Mouse (Mus musculus) adrenal gland, postnatal 36 days (tissue): Measurements from ENCODE around the gene Mapk8ip2. TPM values are rescaled to one million over a fixed set of nuclear protein-coding genes. Genes with fewer than 3 reads are reported as not detected.

Experiments used
- DNase-seq, 2 experiments: peaks; one replicate each; pipeline ENCODE4 v3.0.0; 2021; ENCODE audit warnings: mixed read lengths in 1 of 2
- total RNA-seq, 2 experiments: library from RNA; stranded (reverse); gene quantifications; 2 replicates each; pipeline ENCODE4 v1.2.3; 2021

Gene Mapk8ip2
- total RNA-seq, 2 experiments from 2014 or later: 6.6 to 8.5 TPM

DNA sequence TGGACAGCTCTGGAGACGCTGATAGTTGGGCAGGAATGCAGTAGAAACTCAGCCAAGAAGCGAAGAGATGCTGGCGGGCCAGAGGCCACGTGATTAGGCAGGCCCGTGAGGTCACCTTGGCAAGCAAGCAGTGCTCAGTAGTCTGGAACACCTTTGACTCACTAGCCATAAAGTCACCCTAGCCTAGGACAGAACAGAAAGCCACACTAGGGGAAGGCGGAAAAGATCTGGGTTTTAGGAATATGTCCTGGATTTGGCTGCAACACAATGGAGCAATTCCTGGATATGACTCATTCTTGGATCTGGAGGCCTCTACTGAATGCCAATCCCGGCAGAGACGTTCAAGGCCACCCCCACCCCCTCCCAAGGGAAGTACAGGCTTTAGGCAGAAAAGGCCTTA lies 26.9 kb downstream of the Mapk8ip2 start:
- DNase-seq: peak; percentile 73 to 78

DNA sequence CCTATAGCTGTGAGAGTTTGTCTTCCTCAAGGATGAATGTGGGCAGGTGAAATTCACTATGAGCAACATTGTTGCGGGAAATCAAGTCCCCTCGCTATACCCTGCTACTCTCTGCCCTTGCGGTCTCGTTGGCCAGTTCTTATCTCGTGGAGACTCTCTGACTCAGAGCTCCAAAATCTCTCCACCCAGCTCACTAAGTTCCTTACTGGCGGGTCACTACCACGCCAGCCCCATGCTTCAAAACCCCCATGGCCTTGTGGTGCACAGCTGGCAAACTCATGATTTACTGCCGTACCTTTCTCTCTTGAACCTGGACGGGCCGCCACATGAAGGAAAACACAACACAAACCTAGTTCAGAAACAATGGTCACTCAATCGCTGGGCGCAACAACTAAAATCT lies 34.5 kb downstream of the Mapk8ip2 start:
- no peak for DNase-seq

DNA sequence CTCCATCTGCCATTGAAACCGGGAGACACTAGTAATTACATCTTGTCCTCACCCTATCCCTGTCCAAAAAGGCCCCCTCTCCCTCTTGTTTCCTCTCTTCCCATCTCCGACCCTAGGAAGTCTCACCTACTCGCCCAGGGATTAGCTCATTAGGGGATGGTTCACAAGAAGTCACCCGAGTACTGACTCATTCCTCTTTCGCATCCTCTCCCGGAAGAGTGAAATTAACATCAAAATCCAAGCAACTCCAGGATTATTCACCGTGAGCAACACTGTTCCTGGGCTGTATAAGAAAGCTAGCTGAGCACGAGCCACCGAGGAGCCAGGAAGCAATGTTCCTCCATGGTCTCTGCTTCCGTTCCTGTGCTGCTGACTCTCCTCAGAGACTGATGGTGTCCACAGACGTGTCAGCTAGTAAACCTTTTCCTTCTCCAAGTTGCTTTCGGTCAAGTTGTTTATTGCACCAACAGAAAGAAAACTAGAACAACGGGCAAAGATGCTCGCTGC lies 35.0 kb downstream of the Mapk8ip2 start:
- no peak for DNase-seq

DNA sequence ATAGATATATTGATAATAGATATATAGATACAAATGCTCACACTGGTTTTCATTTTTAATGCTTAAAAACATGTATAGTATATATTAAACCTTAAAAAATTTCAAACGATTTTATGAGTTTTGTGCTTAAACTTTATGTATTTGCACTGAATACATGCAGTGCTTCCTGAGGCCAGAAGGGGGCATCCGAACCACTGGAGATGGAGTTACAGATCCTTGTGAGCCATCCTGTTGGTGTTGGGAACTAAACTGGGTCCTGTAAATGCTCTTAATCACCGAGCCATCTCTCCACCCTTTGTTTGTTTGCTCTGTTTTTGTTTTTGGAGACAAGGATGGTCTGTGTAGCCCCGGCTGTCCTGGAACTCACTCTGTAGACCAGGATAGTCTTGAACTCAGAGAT lies 41.3 kb downstream of the Mapk8ip2 start:
- DNase-seq: no peak

DNA sequence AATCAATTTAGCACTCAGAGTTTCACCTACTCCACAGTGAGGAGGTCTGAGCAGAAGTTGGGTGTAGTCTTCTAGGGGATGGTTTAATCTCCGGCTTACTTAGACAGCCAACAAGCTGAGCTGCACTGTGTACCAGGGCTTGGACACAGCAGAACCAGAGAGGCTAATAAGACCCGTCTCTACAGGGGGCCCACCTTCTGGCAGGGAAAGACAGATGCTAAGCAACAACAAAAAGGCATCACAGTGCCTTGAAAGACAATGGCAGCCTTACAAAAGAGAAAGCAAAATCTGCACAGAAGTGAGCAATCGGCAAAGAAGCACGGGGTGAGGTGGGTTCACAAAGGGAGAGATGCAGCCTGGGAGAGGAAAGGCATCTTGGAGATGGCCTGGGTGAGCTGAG lies 42.4 kb downstream of the Mapk8ip2 start:
- no peak for DNase-seq

DNA sequence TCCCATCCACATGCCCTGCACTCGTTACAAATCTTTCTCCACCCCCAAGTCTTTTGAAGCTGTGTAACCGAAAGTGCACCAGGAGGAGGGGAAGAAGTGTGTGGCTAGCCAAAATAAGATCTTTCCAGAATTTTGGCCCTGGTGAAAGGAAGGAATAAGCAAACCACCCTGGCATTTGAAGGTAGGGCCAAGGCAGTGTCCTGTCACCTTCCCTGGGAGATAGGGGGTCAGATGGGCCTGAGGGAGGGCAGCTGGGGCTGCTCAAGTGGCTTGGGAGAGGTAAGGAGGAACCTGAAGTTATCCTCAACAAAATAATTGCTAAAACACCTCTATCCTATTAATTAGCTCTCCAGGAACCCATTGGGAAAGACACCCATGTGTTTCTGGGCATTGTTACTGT lies 43.1 kb downstream of the Mapk8ip2 start:
- no peak for DNase-seq

DNA sequence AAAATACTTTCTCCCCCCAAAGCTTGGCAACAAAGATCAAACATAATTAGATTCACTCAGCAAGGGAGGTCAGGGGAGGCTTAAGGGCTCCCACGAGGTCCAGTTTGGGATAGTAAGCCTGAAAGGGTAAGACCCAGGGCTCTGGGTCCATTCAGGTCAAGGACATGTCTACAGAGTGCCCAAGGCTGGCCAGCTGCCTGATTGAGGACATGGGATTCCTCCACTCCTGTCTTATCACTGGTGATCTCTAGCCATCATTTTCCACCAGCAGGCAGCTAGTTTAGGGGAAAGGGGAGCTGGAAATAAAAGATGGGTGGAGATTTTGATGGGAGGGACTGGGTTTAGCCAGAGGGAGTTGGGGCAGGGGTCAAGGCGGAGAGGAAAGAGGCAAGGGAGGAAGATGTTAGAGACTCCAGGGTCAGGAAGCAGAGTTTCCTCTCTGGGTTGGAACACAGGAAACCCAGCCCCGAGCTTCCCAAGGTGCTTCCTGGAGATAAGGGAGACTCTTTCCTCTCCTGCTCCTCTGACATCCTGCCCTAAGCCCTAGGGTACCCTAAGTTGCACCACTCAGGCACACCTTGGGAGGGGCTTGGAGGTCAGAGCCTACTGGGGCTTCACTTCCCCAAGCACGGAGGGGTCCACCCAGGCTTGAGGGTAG lies 43.8 kb downstream of the Mapk8ip2 start:
- peak; percentile 54 to 63 for DNase-seq

DNA sequence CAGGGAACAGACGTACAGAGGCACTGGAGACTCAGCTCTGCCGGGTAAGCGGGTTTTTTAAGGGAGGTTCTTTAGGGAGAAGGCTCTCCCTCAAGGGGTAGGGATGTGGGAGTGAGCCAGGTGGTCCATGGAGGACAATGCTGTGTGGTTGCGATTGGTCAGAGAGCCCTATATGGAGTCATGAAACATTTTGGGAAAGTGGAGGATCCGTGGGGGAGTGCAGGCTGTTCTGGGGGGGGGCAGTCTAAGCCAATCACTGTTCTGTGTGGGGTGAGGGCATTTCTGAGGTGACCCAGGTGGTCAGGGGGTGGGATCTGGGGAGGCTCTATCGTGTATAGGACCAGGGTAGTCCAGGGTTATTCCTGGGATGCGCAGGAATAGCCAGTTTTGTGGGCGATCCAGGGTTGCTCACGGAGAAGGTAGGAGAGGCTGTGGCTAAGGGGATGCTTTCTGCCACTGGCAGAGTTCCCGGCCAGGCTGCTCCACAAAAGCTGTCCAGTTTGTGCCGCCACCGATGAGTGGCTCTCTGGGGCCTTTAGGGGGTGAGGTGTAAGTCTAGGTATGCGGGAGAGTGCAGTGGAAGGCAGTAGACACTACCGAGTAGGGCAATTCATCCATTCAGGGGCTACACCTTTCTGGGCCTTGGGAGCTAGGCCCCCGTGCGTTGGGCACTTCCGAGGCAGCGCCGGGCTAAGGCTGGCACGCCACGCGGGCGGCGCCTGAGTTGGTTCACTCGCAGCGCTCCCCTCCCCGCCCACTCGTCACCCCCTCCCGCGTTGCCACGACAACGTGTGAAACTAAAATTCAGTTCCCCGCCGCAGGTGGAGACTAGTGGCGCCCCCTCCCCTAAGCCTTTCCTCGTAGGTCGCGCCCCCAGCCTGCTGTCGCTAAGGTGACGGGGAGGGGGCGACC lies 44.6 kb downstream of the Mapk8ip2 start:
- peak; percentile 59 to 69 for DNase-seq

DNA sequence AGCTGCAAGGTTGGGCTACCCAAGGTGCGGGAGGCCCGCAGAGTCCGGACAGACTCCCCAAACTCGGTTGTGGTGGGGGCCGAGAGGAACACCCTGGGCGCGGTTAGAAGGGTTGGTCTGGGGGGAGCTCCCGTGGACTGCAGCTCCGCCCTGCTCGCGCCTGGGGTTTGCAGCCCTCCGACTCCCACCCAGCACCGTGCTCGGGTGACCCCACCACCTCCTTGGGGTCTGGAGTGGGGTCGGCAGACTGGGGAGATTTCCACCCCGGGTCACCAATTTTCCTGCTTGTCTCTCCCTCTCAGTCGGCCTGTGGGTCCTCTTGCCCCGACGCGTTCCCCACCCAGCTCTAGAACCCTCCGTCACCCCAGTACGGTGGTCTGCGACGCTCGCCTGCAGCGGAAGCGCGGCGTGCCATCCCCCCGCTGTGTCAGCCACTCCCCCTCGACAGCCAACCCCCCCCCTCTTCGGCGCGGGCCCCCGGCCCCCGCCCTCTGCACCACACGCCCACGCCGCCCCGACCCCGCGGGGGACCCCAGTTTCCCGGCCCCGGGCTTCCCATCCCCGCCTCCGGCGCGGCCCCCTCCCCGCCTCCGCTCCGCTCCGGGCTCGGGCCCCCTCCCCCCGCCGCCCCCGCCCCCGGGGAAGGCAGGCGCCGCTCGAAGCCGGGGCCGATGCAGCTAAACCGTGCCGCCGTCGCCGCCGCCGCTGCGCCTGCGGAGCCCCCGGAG lies 45.4 kb downstream of the Mapk8ip2 start, which contains the start of gene Shank3:
Shank3 (plus strand) TSS at position 663 of the 728 bp plus-strand sequence.
- peak; percentile 20 to 52 for DNase-seq

DNA sequence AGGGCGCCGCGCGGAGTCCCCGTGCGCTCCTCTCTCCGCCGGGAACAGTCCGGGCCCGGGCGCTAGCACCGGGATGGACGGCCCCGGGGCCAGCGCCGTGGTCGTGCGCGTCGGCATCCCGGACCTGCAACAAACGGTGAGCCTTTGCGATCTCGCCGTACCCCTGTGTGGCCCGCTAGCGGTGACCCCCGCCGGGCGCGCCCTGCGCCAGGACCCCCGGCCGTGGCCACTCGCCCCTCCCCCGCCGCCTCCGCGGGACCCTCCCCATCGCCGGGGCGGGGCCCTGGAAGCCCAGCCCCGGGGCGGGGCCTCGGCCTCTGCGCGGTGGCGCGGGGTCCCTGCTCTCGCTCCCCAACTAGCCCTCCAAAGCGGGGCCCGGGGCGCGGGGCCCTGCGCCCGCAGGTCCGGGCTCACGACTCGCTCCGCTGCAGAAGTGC lies 46.1 kb downstream of the Mapk8ip2 start:
- DNase-seq: peak; percentile 56 to 75

DNA sequence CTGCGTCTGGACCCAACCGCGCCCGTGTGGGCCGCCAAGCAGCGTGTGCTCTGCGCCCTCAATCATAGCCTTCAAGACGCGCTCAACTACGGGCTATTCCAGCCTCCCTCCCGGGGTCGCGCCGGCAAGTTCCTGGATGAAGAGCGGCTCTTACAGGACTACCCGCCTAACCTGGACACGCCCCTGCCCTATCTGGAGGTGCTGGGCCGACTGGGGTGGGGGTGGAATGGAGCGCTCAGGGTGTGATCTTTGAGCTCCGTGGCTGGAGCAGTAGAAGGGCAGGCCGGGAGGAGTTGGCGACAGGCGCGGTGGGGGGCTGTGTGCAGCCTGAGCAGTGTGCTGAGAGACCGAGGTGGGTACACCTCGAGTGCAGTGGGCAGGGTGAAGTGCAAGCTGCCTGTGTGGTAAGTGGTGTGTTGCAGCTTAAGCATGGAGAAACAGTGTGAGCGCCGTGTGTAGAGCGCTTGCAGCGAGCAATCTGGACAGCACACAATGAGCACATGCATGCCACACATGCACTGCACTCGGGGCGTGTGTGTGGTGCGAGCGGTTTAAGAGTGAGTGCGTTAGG lies 46.6 kb downstream of the Mapk8ip2 start:
- no peak for DNase-seq

DNA sequence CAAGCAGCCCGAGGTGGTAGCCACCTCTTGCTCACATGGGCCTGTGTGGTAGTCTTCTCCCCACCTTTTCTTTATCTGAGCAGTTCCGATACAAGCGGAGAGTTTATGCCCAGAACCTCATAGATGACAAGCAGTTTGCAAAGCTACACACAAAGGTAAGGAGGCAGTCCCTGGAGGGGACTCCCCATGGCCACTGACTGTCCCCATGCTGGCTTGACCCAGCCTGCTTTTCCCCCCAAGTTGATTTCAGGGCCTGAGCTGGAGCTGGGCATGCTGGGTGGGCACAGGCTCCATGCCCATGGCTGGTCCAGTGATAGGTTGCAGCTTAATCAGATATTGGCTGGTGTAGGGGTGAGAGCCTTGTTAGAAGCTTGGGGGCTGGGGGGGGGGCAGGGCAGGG lies 47.6 kb downstream of the Mapk8ip2 start:
- DNase-seq: no peak

DNA sequence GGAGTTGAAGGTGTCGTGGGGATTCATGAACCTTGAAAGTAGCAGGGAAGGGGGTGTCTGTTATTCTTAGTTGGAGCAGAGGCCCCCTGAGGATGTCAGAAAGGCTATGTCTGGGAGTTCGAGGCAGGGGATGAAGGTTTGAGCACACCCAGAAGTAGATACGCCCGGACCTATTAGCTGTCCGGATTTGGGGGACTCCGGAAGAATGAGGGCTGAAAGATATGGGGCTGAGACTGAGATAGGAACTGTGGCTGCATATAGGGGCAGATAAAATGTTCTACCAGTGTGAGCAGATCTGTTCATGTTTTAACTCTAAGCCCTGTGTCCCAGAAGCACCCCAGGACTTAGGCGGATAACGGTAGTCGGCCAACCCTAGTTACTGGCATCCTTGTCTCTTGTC lies 51.1 kb downstream of the Mapk8ip2 start:
- no peak for DNase-seq

DNA sequence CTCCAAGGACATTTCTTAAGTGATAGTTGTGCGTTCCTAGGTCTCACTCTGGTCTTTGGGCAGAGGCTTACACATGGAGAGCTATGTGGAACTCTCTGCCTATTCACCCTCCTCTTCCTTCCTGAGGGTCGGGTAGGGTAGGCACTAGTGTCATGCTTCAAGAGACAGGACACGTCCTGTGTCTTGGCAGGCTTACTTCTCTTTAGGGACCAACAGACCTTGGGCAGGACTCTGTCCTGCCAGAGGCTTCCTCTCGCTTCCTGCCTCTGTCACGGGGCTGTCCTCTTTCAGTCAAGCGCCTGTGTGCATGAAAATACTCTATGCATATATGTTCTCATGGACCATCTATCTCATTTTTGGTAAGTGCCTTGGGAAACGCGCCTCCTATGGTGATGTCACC lies 54.0 kb downstream of the Mapk8ip2 start:
- no peak for DNase-seq

DNA sequence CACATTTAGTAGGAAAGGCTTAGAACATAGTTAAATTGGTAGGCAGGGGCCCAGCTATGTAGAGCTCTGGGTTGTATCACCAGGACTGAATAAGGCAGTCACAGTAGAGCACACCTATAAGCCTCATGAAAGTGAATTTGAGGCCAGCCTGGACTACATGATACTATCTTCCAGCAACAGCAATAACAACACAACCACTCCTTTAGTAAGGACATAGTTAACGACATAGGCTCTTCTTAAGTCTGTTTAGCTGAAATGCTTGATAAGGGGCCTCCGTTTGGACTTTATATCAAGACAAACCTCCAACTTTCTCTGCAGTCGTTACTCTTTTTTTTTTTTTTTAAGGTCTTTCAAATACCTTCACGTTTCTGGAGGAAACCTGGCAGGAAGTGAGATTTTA lies 59.0 kb downstream of the Mapk8ip2 start:
- no peak for DNase-seq

Other genes starting within 250 kb of the Mapk8ip2 start
- 10 to 100 TPM; 39.6 to 49.0 TPM for gene Ppp6r2, start 242.4 kb upstream of the Mapk8ip2 start, total RNA-seq
- gene Sbf1, start 138.6 kb upstream of the Mapk8ip2 start, total RNA-seq: 10 to 100 TPM; 76.7 to 88.9 TPM
- not detected for gene Adm2, start 131.2 kb upstream of the Mapk8ip2 start, total RNA-seq
- gene Miox, start 119.5 kb upstream of the Mapk8ip2 start, total RNA-seq: not detected
- gene Lmf2, start 98.3 kb upstream of the Mapk8ip2 start, total RNA-seq: 10 to 100 TPM; 36.8 to 38.2 TPM
- 10 to 100 TPM; 83.1 to 87.5 TPM for gene Ncaph2, start 98.2 kb upstream of the Mapk8ip2 start, total RNA-seq
- gene Sco2, start 80.1 kb upstream of the Mapk8ip2 start, total RNA-seq: 10 to 100 TPM; 29.7 to 32.4 TPM
- under 1 TPM; 0.33 to 0.56 TPM for gene Tymp, start 76.9 kb upstream of the Mapk8ip2 start, total RNA-seq
- not detected for gene Odf3b, start 74.6 kb upstream of the Mapk8ip2 start, total RNA-seq
- gene Klhdc7b, start 69.0 kb upstream of the Mapk8ip2 start, total RNA-seq: not detected
- gene Syce3, start 43.4 kb upstream of the Mapk8ip2 start, total RNA-seq: not detected
- 100 to 1,000 TPM in 1 of 2 experiments, 10 to 100 TPM in 1; 84.6 to 143 TPM for gene Cpt1b, start 28.1 kb upstream of the Mapk8ip2 start, total RNA-seq
- 1 to 10 TPM; 1.3 to 1.4 TPM for gene C730034F03Rik, start 24.3 kb upstream of the Mapk8ip2 start, total RNA-seq
- 1 to 10 TPM in 1 of 2 experiments, not detected in 1; 1.4 TPM for gene Gm44502, start 24.2 kb upstream of the Mapk8ip2 start, total RNA-seq
- 10 to 100 TPM; 57.8 to 63.2 TPM for gene Chkb, start 24.0 kb upstream of the Mapk8ip2 start, total RNA-seq
- 10 to 100 TPM; 20.7 to 22.4 TPM for gene Arsa, start 23.5 kb downstream of the Mapk8ip2 start, total RNA-seq
- 10 to 100 TPM; 30.7 to 51.0 TPM for gene Shank3, start 45.7 kb downstream of the Mapk8ip2 start, total RNA-seq
- not detected for gene Acr, start 114.4 kb downstream of the Mapk8ip2 start, total RNA-seq
- 10 to 100 TPM in 1 of 2 experiments, 1 to 10 TPM in 1; 8.4 to 10.9 TPM for gene Rabl2, start 138.0 kb downstream of the Mapk8ip2 start, total RNA-seq